14 mouse cellular contexts compared by ENCODE assay signal in the genomic region with DNA sequence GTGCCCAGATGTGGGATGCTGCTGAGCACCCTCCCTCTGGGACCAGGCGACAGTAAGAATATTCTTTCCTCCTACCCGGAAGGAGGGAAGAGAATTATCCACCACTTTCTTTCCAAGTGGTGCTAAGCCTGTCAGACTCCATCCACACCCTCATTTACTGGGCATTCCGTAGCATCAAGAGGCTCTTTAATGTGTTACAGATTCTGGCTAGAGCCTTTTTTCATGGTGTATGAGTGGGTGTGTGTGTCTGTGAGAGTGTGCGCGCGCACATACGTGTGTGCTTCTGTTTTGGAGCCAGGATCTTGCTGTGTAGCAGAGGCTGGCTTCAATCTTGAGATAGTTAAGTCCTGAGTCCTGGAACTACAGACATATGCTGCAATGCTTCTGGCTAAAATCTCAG.
"Had no signal": no experiment of that assay in that cellular context is flagged by ENCODE, and none has a peak within 500 bp of the region (broad histone marks: within the 10 kb centered on the region; RNA-seq: fewer than 3 reads in every experiment).

No protein-coding gene starts in this region.

- H3K4me1 ChIP-seq: midbrain, embryonic 10.5 days; midbrain, embryonic 15.5 days had no signal

- H3K36me3 ChIP-seq: midbrain, embryonic 15.5 days had no signal

- ATAC-seq: inflammation-experienced regulatory T-cells, adult 6 months; intestine, postnatal 0 days; midbrain, embryonic 15.5 days had no signal

- DNase-seq: kidney, adult 8-10 months; kidney, postnatal 25 days; layer of hippocampus, adult 9-11 months; liver; lung, adult 2 months; lung, postnatal 10 days; lung, postnatal 4 days; thymus, postnatal 36 days had no signal

- H3K9ac ChIP-seq: liver, embryonic 14.5 days; midbrain, embryonic 15.5 days had no signal

- H3K4me2 ChIP-seq: midbrain, embryonic 15.5 days had no signal

- H3K9me3 ChIP-seq: midbrain, embryonic 15.5 days had no signal

- H3K27ac ChIP-seq: left cerebral cortex, adult 2 months; liver, embryonic 14.5 days; midbrain, embryonic 10.5 days; midbrain, embryonic 15.5 days had no signal

- H3K27me3 ChIP-seq: midbrain, embryonic 15.5 days had no signal

- H3K4me3 ChIP-seq: left cerebral cortex, adult 2 months; midbrain, embryonic 10.5 days; midbrain, embryonic 15.5 days had no signal
